In the genomic region with DNA sequence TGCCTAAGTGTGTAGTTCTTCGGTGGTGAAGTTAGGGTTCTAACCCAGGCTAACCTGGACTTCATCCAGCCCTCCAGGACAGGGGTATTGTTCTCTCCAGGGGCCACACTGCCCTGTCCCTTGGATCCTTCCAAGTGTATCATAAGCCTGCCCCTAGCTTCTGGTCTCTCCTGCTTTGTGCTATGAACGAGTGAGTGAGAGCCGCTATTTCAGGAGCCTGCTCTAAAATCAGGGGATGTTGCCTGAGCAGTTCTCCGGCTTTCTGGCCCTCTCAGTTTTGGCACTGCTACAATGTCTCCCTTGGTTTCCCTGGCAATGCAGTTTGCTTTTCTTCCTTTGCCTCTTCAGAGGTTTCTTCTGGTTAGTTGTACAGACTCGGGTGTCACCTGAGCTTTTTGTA, we compare ENCODE assay signal across 11 mouse cellular contexts. TPM values are rescaled to one million over a fixed set of nuclear protein-coding genes. Genes with fewer than 3 reads are reported as not detected.
DNase-seq lines count a peak whose midpoint lies in the region; ATAC-seq and TF ChIP-seq lines count a peak whose summit lies in the region.
"Had no signal": no experiment of that assay in that cellular context is flagged by ENCODE, and none has a peak within 500 bp of the region (broad histone marks: within the 10 kb centered on the region; RNA-seq: fewer than 3 reads in every experiment).

No protein-coding gene starts in this region.

- TF ChIP-seq CTCF in heart, adult 2 months (IDR thresholded peaks at IDR 0.05) = no peak

- peaks cover 29% of the 10 kb centered on the region for H3K36me3 ChIP-seq in heart, embryonic 16.5 days (ENCODE audit: control insufficient read depth, insufficient read depth)
- no peaks in the 10 kb centered on the region; the same call in 1 of the 2 replicates for H3K36me3 ChIP-seq in heart, adult 2 months (ENCODE audit: control insufficient read depth, insufficient read depth, low read length)
- H3K36me3 ChIP-seq in neural tube, embryonic 13.5 days = peaks cover 36% of the 10 kb centered on the region

- no peaks in the 10 kb centered on the region for H3K79me2 ChIP-seq in heart, adult 2 months (replicated peaks; ENCODE audit: control insufficient read depth, insufficient read depth, low read length)

- 0 out of 2 replicates have a peak overlapping the region, but pooled peaks have one; percentile 13 for H3K27ac ChIP-seq in heart, embryonic 16.5 days (ENCODE audit: low read length)
- H3K27ac ChIP-seq in heart, adult 2 months = no peak overlapping the region
- H3K27ac ChIP-seq in neural tube, embryonic 13.5 days (replicated peaks) = peak overlapping the region; percentile 46; the same call in 1 of the 2 replicates
- H3K27ac ChIP-seq: kidney, embryonic 15.5 days had no signal

- ATAC-seq in heart, embryonic 16.5 days (replicated peaks; ENCODE audit: extremely low read depth, insufficient read depth, low FRiP score) = no peak
- ATAC-seq in neural tube, embryonic 13.5 days (ENCODE audit: low read depth) = no peak
- ATAC-seq in inflammation-experienced regulatory T-cells, adult 6 months = no peak

- H3K9ac ChIP-seq in heart, embryonic 16.5 days (ENCODE audit: low read length) = no peak overlapping the region
- H3K9ac ChIP-seq in heart, adult 2 months (ENCODE audit: low read depth, low read length) = no peak overlapping the region; the same call in 1 of the 2 replicates
- no peak overlapping the region for H3K9ac ChIP-seq in neural tube, embryonic 13.5 days
- H3K9ac ChIP-seq: kidney, embryonic 15.5 days had no signal

- TF ChIP-seq EP300 in heart, adult 2 months (IDR thresholded peaks at IDR 0.05; ENCODE audit: insufficient read depth, low read depth, low read length) = no peak

- no peaks in the 10 kb centered on the region for H3K4me1 ChIP-seq in heart, embryonic 16.5 days (ENCODE audit: control insufficient read depth, insufficient read depth, low read length)
- no peaks in the 10 kb centered on the region for H3K4me1 ChIP-seq in heart, adult 2 months (ENCODE audit: control insufficient read depth, insufficient read depth, low read length)
- no peaks in the 10 kb centered on the region for H3K4me1 ChIP-seq in neural tube, embryonic 13.5 days (replicated peaks)
- H3K4me1 ChIP-seq: kidney, embryonic 15.5 days had no signal

- no peak for DNase-seq in heart, adult 2 months
- no peak for DNase-seq in neural tube, embryonic 10.5 days (ENCODE audit: extremely low spot score, low spot score)
- peak; percentile 34 to 78 for DNase-seq in layer of hippocampus, postnatal 14 days (ENCODE audit: low spot score in 2 of 2)
- DNase-seq in right cerebral cortex, postnatal 4 days = peak; percentile 16
- DNase-seq in spleen, postnatal 10 days (ENCODE audit: low spot score in 2 of 2) = no peak
- DNase-seq: heart, adult 18-20 months had no signal

- H3K27me3 ChIP-seq in heart, embryonic 16.5 days (ENCODE audit: control insufficient read depth, insufficient read depth, low read length) = no peaks in the 10 kb centered on the region
- no peaks in the 10 kb centered on the region for H3K27me3 ChIP-seq in heart, adult 2 months (ENCODE audit: control insufficient read depth, insufficient read depth, low read length)
- H3K27me3 ChIP-seq in neural tube, embryonic 13.5 days = no peaks in the 10 kb centered on the region
- H3K27me3 ChIP-seq: kidney, embryonic 15.5 days had no signal

- no peaks in the 10 kb centered on the region for H3K9me3 ChIP-seq in heart, embryonic 16.5 days (replicated peaks; ENCODE audit: control insufficient read depth, low read length)
- H3K9me3 ChIP-seq in neural tube, embryonic 13.5 days = no peaks in the 10 kb centered on the region
- H3K9me3 ChIP-seq: kidney, embryonic 15.5 days had no signal

- H3K4me2 ChIP-seq in heart, embryonic 16.5 days (ENCODE audit: low read depth, low read length) = no peak overlapping the region
- no peak overlapping the region for H3K4me2 ChIP-seq in neural tube, embryonic 13.5 days
- H3K4me2 ChIP-seq: kidney, embryonic 15.5 days had no signal

- H3K4me3 ChIP-seq in heart, embryonic 16.5 days (ENCODE audit: low read length) = no peak overlapping the region
- no peak overlapping the region for H3K4me3 ChIP-seq in heart, adult 2 months
- H3K4me3 ChIP-seq in neural tube, embryonic 13.5 days = no peak overlapping the region
- H3K4me3 ChIP-seq: kidney, embryonic 15.5 days; myocyte had no signal

- 50% methylated on average over 5 of the region's 5 CpGs for WGBS in heart, embryonic 16.5 days
- 47% methylated on average over 5 of the region's 5 CpGs for WGBS in heart, adult 2 months
- 72% methylated on average over 5 of the region's 5 CpGs for WGBS in neural tube, embryonic 13.5 days

- intact Hi-C loops in heart, adult 2 months (cut with DNase I) = loop anchor here (5.0 kb wide), 1 partner anchor 39 kb away; no protein-coding TSS in a partner anchor

- TF ChIP-seq POLR2A in heart, adult 2 months (IDR thresholded peaks at IDR 0.05; ENCODE audit: insufficient read depth, low read depth, low read length) = no peak

RNA-seq across cellular contexts. Expression of gene Kif1c, which starts 30.8 kb away (rescaled TPM):
- polyA plus RNA-seq in heart, embryonic 16.5 days (2015; fragmentation: Nextera tagmentation; extraction: Ambion mirVana) = 5.1 and 5.2 TPM in 2 replicates
- 100 to 1,000 TPM; 477 to 524 TPM for total RNA-seq in heart, adult 2 months (2021)
- 153 and 228 TPM in 2 replicates for polyA plus RNA-seq in heart, adult 2 months (2012; rRNA removed)
- polyA plus RNA-seq in neural tube, embryonic 13.5 days (2015; fragmentation: Nextera tagmentation; extraction: Ambion mirVana) = 1.5 TPM in 2 replicates
- total RNA-seq in layer of hippocampus, postnatal 14 days (2021) = 10 to 100 TPM; 66.2 to 68.4 TPM
- polyA plus RNA-seq in inflammation-experienced regulatory T-cells, adult 6 months (2017; shearing (Covaris generic)) = 1 to 10 TPM in 2 of 3 experiments, under 1 TPM in 1; 0.99 to 2.0 (median 1.3) TPM

RNA-seq across cellular contexts. Expression of gene Inca1, which starts 31.2 kb away (rescaled TPM):
- 1.2 and 1.4 TPM in 2 replicates for polyA plus RNA-seq in heart, embryonic 16.5 days (2015; fragmentation: Nextera tagmentation; extraction: Ambion mirVana)
- total RNA-seq in heart, adult 2 months (2021) = 1 to 10 TPM; 6.3 to 6.9 TPM
- 4.6 and 5.4 TPM in 2 replicates for polyA plus RNA-seq in heart, adult 2 months (2012; rRNA removed)
- 0.75 and 1.1 TPM in 2 replicates for polyA plus RNA-seq in neural tube, embryonic 13.5 days (2015; fragmentation: Nextera tagmentation; extraction: Ambion mirVana)
- 1 to 10 TPM; 1.9 to 2.1 TPM for total RNA-seq in layer of hippocampus, postnatal 14 days (2021)
- polyA plus RNA-seq in inflammation-experienced regulatory T-cells, adult 6 months (2017; shearing (Covaris generic)) = 1 to 10 TPM in 1 of 3 experiments, under 1 TPM in 1, not detected in 1; 0.44 to 1.0 TPM

RNA-seq across cellular contexts. Expression of gene Zfp3, which starts 32.8 kb away (rescaled TPM):
- polyA plus RNA-seq in heart, embryonic 16.5 days (2015; fragmentation: Nextera tagmentation; extraction: Ambion mirVana) = 10.0 and 10.5 TPM in 2 replicates
- total RNA-seq in heart, adult 2 months (2021) = 1 to 10 TPM; 7.5 to 8.5 TPM
- 1.5 and 3.5 TPM in 2 replicates for polyA plus RNA-seq in heart, adult 2 months (2012; rRNA removed)
- polyA plus RNA-seq in neural tube, embryonic 13.5 days (2015; fragmentation: Nextera tagmentation; extraction: Ambion mirVana) = 14.7 and 15.6 TPM in 2 replicates
- total RNA-seq in layer of hippocampus, postnatal 14 days (2021) = 10 to 100 TPM; 17.7 to 21.0 TPM
- 1 to 10 TPM; 3.4 to 5.8 (median 4.6) TPM for polyA plus RNA-seq in inflammation-experienced regulatory T-cells, adult 6 months (2017; shearing (Covaris generic))

RNA-seq across cellular contexts. Expression of gene Camta2, which starts 43.3 kb away (rescaled TPM):
- polyA plus RNA-seq in heart, embryonic 16.5 days (2015; fragmentation: Nextera tagmentation; extraction: Ambion mirVana) = 15.0 and 15.6 TPM in 2 replicates
- 10 to 100 TPM; 37.8 to 37.9 TPM for total RNA-seq in heart, adult 2 months (2021)
- 27.6 and 32.5 TPM in 2 replicates for polyA plus RNA-seq in heart, adult 2 months (2012; rRNA removed)
- 16.9 and 19.5 TPM in 2 replicates for polyA plus RNA-seq in neural tube, embryonic 13.5 days (2015; fragmentation: Nextera tagmentation; extraction: Ambion mirVana)
- 100 to 1,000 TPM; 288 to 296 TPM for total RNA-seq in layer of hippocampus, postnatal 14 days (2021)
- 10 to 100 TPM; 11.5 to 17.1 (median 12.8) TPM for polyA plus RNA-seq in inflammation-experienced regulatory T-cells, adult 6 months (2017; shearing (Covaris generic))

Comparison
In these comparisons a context has a peak if more than half of its experiments do, and no peak if none do; other contexts are left out.
1. RNA of gene Kif1c, which starts 30.8 kb away (polyA plus RNA-seq): 153 to 228 TPM in heart, adult 2 months; 5.1 to 5.2 TPM in heart, embryonic 16.5 days, 1.5 TPM in neural tube, embryonic 13.5 days and 0.99 to 2.0 TPM in inflammation-experienced regulatory T-cells, adult 6 months; every median in the first group is over 10 times any median in the second.
2. DNase-seq: peak in layer of hippocampus, postnatal 14 days (2 of 2) and right cerebral cortex, postnatal 4 days (single experiment); none in heart, adult 2 months (0 of 2), neural tube, embryonic 10.5 days (single experiment) and spleen, postnatal 10 days (0 of 2).